Mouse (Mus musculus) retina, adult 2 months (tissue): ENCODE data around the gene Clasrp.

Experiments used
- DNase-seq: peaks from one replicate; pipeline ENCODE4 v3.0.0-alpha.2; 2012; ENCODE audit warnings: low read depth, low spot score

Clasrp gene

DNA sequence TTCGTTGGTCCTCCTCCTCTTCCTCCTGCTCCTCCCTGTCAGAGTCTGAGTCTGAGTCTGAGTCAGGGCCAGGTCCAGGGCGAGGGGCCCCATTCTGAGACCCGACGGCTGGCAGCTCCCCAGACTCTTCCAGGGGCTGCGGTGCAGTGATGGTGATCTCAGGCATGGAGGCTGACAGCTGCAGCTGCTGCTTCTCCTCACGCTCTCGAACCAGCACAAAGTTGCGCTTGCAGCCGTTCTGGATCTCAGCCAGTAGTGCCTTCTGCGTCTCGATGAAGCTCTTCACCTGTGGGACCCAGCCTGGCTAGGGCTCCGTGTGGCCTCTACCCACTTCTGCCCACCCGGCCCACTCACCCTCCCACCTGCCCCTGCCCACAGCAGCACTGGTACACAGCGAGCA, 72.0 kb downstream of the Clasrp start:
- no peak for DNase-seq

DNA sequence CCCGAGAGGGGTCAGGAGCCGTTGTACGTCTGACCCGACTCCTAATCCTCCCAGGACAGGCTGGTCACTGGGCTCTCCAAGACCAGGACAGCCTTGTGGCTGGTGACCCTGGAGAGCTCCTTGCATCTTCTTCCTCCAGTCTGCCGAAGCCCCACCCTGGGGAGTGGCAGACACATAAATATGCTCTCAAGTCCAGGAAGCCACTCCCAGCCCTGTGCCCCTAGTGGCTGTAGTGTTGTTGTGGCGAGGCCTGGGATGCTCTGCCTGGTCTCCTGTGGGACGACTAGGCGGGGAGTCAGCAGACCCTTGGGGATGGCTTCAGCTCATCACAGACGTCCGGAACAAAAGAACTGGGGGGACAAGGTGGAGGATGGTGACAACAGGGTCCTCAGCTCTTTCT, 73.2 kb downstream of the Clasrp start:
- DNase-seq, result no peak
